ENCODE assay signal across 16 mouse cellular contexts in genomic region chr12:71524156-71524555, GRCm38 (mm10).
A peak's percentile ranks its signal among the peaks of the same experiment; 100 is the strongest.
DNase-seq lines count a peak whose midpoint lies in the region; ATAC-seq and TF ChIP-seq lines count a peak whose summit lies in the region.
"Had no signal": no experiment of that assay in that cellular context is flagged by ENCODE, and none has a peak within 500 bp of the region (broad histone marks: within the 10 kb centered on the region; RNA-seq: fewer than 3 reads in every experiment).

No protein-coding gene starts in this region.

- H3K4me3 ChIP-seq in gastrocnemius, adult 2 months: no peak overlapping the region
- no peak overlapping the region for H3K4me3 ChIP-seq in intestine, embryonic 14.5 days (ENCODE audit: low read depth, low read length)
- no peak overlapping the region for H3K4me3 ChIP-seq in intestine, embryonic 16.5 days (ENCODE audit: low read length)
- no peak overlapping the region for H3K4me3 ChIP-seq in left cerebral cortex, adult 2 months
- H3K4me3 ChIP-seq: midbrain, embryonic 13.5 days; myocyte had no signal

- ATAC-seq in intestine, embryonic 14.5 days (replicated peaks; ENCODE audit: low FRiP score, low TSS enrichment, low read depth): 0 out of 2 replicates have a peak, but pooled peaks have one; percentile 50
- no peak for ATAC-seq in intestine, embryonic 16.5 days
- ATAC-seq: forebrain, postnatal 0 days; midbrain, embryonic 13.5 days had no signal

- H3K27me3 ChIP-seq in intestine, embryonic 14.5 days (replicated peaks; ENCODE audit: control insufficient read depth, insufficient read depth, low read length): no peaks in the 10 kb centered on the region
- no peaks in the 10 kb centered on the region for H3K27me3 ChIP-seq in intestine, embryonic 16.5 days (replicated peaks; ENCODE audit: control insufficient read depth, insufficient read depth, low read length)
- H3K27me3 ChIP-seq: CH12.LX had no signal

- no peaks in the 10 kb centered on the region for H3K36me3 ChIP-seq in intestine, embryonic 14.5 days (ENCODE audit: control insufficient read depth, insufficient read depth, low read length)
- no peaks in the 10 kb centered on the region for H3K36me3 ChIP-seq in intestine, embryonic 16.5 days (ENCODE audit: control insufficient read depth, insufficient read depth, low read length)
- H3K36me3 ChIP-seq: midbrain, embryonic 13.5 days had no signal

- H3K27ac ChIP-seq in gastrocnemius, adult 2 months: no peak overlapping the region
- no peak overlapping the region for H3K27ac ChIP-seq in intestine, embryonic 14.5 days (ENCODE audit: low read depth)
- H3K27ac ChIP-seq in intestine, embryonic 16.5 days (ENCODE audit: low read length): no peak overlapping the region
- no peak overlapping the region for H3K27ac ChIP-seq in left cerebral cortex, adult 2 months
- H3K27ac ChIP-seq: macrophage; midbrain, embryonic 13.5 days had no signal

- peaks cover 22% of the 10 kb centered on the region for H3K4me1 ChIP-seq in intestine, embryonic 14.5 days (replicated peaks; ENCODE audit: control insufficient read depth, insufficient read depth, low read length)
- H3K4me1 ChIP-seq in intestine, embryonic 16.5 days (ENCODE audit: control insufficient read depth, insufficient read depth, low read length): peaks cover 7% of the 10 kb centered on the region

- no peak overlapping the region for H3K4me2 ChIP-seq in intestine, embryonic 14.5 days (ENCODE audit: low read length)
- no peak overlapping the region for H3K4me2 ChIP-seq in intestine, embryonic 16.5 days (ENCODE audit: low read depth, low read length)
- H3K4me2 ChIP-seq: liver, embryonic 11.5 days; midbrain, embryonic 13.5 days had no signal

- DNase-seq in gastrocnemius, postnatal 14 days: peak; percentile 32
- no peak for DNase-seq in gastrocnemius, adult 2 months
- DNase-seq in intestine, embryonic 14.5 days (ENCODE audit: low spot score): peak; percentile 56
- peak; percentile 25 for DNase-seq in left cerebral cortex, postnatal 4 days
- no peak for DNase-seq in left cerebral cortex, adult 2 months (ENCODE audit: extremely low spot score in 1 of 2, low spot score in 2 of 2)
- peak; percentile 31 for DNase-seq in embryo, embryonic 11 days
- DNase-seq in layer of hippocampus, postnatal 25 days (ENCODE audit: extremely low spot score in 1 of 2, low spot score in 1 of 2): no peak
- DNase-seq: adrenal gland, postnatal 10 days; cerebellum, adult 2 months; forebrain, postnatal 0 days had no signal

- H3K9ac ChIP-seq in intestine, embryonic 14.5 days (ENCODE audit: low read length): no peak overlapping the region
- no peak overlapping the region for H3K9ac ChIP-seq in intestine, embryonic 16.5 days (ENCODE audit: low read depth, low read length)
- H3K9ac ChIP-seq: forebrain, postnatal 0 days; midbrain, embryonic 13.5 days had no signal

- H3K9me3 ChIP-seq in intestine, embryonic 14.5 days (ENCODE audit: control insufficient read depth, low read length): no peaks in the 10 kb centered on the region
- no peaks in the 10 kb centered on the region for H3K9me3 ChIP-seq in intestine, embryonic 16.5 days (ENCODE audit: control insufficient read depth, low read length)
- H3K9me3 ChIP-seq: midbrain, embryonic 13.5 days had no signal

- 12% methylated on average over 6 of the region's 6 CpGs for WGBS in intestine, embryonic 14.5 days
- 20% methylated on average over 6 of the region's 6 CpGs for WGBS in intestine, embryonic 16.5 days

- no peak for TF ChIP-seq CTCF in gastrocnemius, adult 2 months (IDR thresholded peaks at IDR 0.05)
- TF ChIP-seq CTCF in left cerebral cortex, adult 2 months (IDR thresholded peaks at IDR 0.05): no peak

- intact Hi-C loops in gastrocnemius, postnatal 14 days (cut with DNase I; ENCODE audit: low total_unique reads): no loop called here
- intact Hi-C loops in gastrocnemius, adult 2 months (cut with DNase I): no loop called here
- intact Hi-C loops in left cerebral cortex, postnatal 4 days (cut with DNase I): no loop called here
- intact Hi-C loops in left cerebral cortex, adult 2 months (cut with DNase I): no loop called here

Comparison
In these comparisons a context has a peak if more than half of its experiments do, and no peak if none do; other contexts are left out.
1. DNase-seq: peak in gastrocnemius, postnatal 14 days (single experiment), intestine, embryonic 14.5 days (single experiment), left cerebral cortex, postnatal 4 days (single experiment) and embryo, embryonic 11 days (single experiment); none in gastrocnemius, adult 2 months (single experiment), left cerebral cortex, adult 2 months (0 of 2) and layer of hippocampus, postnatal 25 days (0 of 2).